Mouse (Mus musculus): ENCODE results near the gene Evl.

GRCm38 (mm10) chr12:108609446-108609845 lies 54.9 kb downstream of the Evl start:
- TF ChIP-seq POLR2A (IDR thresholded peaks at IDR 0.05; ENCODE audit: borderline replicate concordance, low read depth, low read length) (no peak), CTCF (IDR thresholded peaks at IDR 0.05; ENCODE audit: low read depth, low read length) (no peak)
